Mouse (Mus musculus) cortical plate, adult 2 months (tissue): ENCODE measurements at regions not wholly inside any gene's neighbourhood (a gene's known extent, or its start where the extent isn't known, plus 50 kb on each side); places are given as distances from the start of the nearest gene placed in this dataset.

Experiments used
- CTCF ChIP-seq: fragments of 200-500 bp; IDR thresholded peaks from 2 replicates; pipeline ENCODE4 v1.5.1; 2011; ENCODE audit warnings: mild to moderate bottlenecking, control low read depth, low read length; ENCODE audit not compliant: insufficient read depth; ENCODE audit errors: extremely low read depth
- POLR2A ChIP-seq: fragments of 200-500 bp; IDR thresholded peaks from 2 replicates; pipeline ENCODE4 v1.6.1; 2011; ENCODE audit warnings: mild to moderate bottlenecking, low read length, control low read depth; ENCODE audit not compliant: insufficient read depth; ENCODE audit errors: extremely low read depth

GRCm38 (mm10) chr16:77421001-77421400 is 180.9 kb downstream of the Gm11146 start:
- TF ChIP-seq CTCF, result no peak
- no peak for TF ChIP-seq POLR2A
